7 mouse cellular contexts compared by ENCODE assay signal in genomic region chr10:42583902-42584435, GRCm38 (mm10). TPM values are rescaled to one million over a fixed set of nuclear protein-coding genes. Genes with fewer than 3 reads are reported as not detected.
DNase-seq lines count a peak whose midpoint lies in the region; ATAC-seq and TF ChIP-seq lines count a peak whose summit lies in the region.

No protein-coding gene starts in this region.

- H3K4me2 ChIP-seq in lung, embryonic 15.5 days, result peak overlapping the region; percentile 42
- H3K4me2 ChIP-seq in embryonic facial prominence, embryonic 15.5 days (replicated peaks), result peak overlapping the region; percentile 46
- H3K4me2 ChIP-seq in intestine, postnatal 0 days (replicated peaks; ENCODE audit: low read depth), result peak overlapping the region; percentile 27; the same call in 1 of the 2 replicates
- H3K4me2 ChIP-seq in stomach, embryonic 15.5 days, result peak overlapping the region; percentile 16; the same call in 1 of the 2 replicates

- WGBS in lung, embryonic 15.5 days, result under 1% methylated on average over 32 of the region's 32 CpGs
- under 1% methylated on average over 32 of the region's 32 CpGs for WGBS in embryonic facial prominence, embryonic 15.5 days
- 1% methylated on average over 31 of the region's 32 CpGs for WGBS in intestine, postnatal 0 days
- 2% methylated on average over 32 of the region's 32 CpGs for WGBS in stomach, embryonic 15.5 days

- H3K4me1 ChIP-seq in lung, embryonic 15.5 days, result peaks cover 36% of the 10 kb centered on the region
- H3K4me1 ChIP-seq in embryonic facial prominence, embryonic 15.5 days, result peaks cover 41% of the 10 kb centered on the region
- H3K4me1 ChIP-seq in intestine, postnatal 0 days (replicated peaks; ENCODE audit: control insufficient read depth, insufficient read depth, low read length), result no peaks in the 10 kb centered on the region
- H3K4me1 ChIP-seq in stomach, embryonic 15.5 days, result peaks cover 13% of the 10 kb centered on the region; the same call in 1 of the 2 replicates

- DNase-seq in lung, adult 18-20 months, result no peak
- no peak for DNase-seq in gastrocnemius, postnatal 36 days
- DNase-seq in kidney, postnatal 14 days, result no peak

- H3K27ac ChIP-seq in lung, embryonic 15.5 days, result no peak overlapping the region
- no peak overlapping the region for H3K27ac ChIP-seq in embryonic facial prominence, embryonic 15.5 days (replicated peaks)
- H3K27ac ChIP-seq in intestine, postnatal 0 days (ENCODE audit: low read depth, low read length), result no peak overlapping the region
- no peak overlapping the region for H3K27ac ChIP-seq in stomach, embryonic 15.5 days

- no peak for TF ChIP-seq CTCF in intestine, postnatal 0 days (IDR thresholded peaks at IDR 0.05; ENCODE audit: low read depth)

- intact Hi-C loops in gastrocnemius, postnatal 36 days (cut with DNase I), result no loop called here

- no peak overlapping the region for H3K9ac ChIP-seq in lung, embryonic 15.5 days
- H3K9ac ChIP-seq in embryonic facial prominence, embryonic 15.5 days, result no peak overlapping the region; the same call in 1 of the 2 replicates
- H3K9ac ChIP-seq in intestine, postnatal 0 days (ENCODE audit: low read depth, low read length), result no peak overlapping the region
- H3K9ac ChIP-seq in stomach, embryonic 15.5 days, result no peak overlapping the region

- ATAC-seq in lung, embryonic 15.5 days (ENCODE audit: borderline replicate concordance, extremely low read depth, low FRiP score, low TSS enrichment), result no peak
- no peak for ATAC-seq in embryonic facial prominence, embryonic 15.5 days (ENCODE audit: insufficient number of reproducible peaks, low FRiP score, low TSS enrichment, low read depth)
- no peak for ATAC-seq in intestine, postnatal 0 days
- ATAC-seq in stomach, embryonic 15.5 days (ENCODE audit: insufficient read depth, low FRiP score, low read depth), result no peak

- peak overlapping the region; percentile 18 for H3K4me3 ChIP-seq in lung, embryonic 15.5 days
- peak overlapping the region; percentile 29 for H3K4me3 ChIP-seq in embryonic facial prominence, embryonic 15.5 days (replicated peaks)
- peak overlapping the region; percentile 1; the same call in 1 of the 2 replicates for H3K4me3 ChIP-seq in intestine, postnatal 0 days (ENCODE audit: low read depth, low read length)
- H3K4me3 ChIP-seq in stomach, embryonic 15.5 days (replicated peaks), result peak overlapping the region; percentile 12

- no peaks in the 10 kb centered on the region for H3K9me3 ChIP-seq in lung, embryonic 15.5 days
- H3K9me3 ChIP-seq in embryonic facial prominence, embryonic 15.5 days (replicated peaks), result no peaks in the 10 kb centered on the region
- no peaks in the 10 kb centered on the region for H3K9me3 ChIP-seq in intestine, postnatal 0 days (ENCODE audit: control insufficient read depth)
- H3K9me3 ChIP-seq in stomach, embryonic 15.5 days, result no peaks in the 10 kb centered on the region

- no peaks in the 10 kb centered on the region for H3K36me3 ChIP-seq in lung, embryonic 15.5 days
- H3K36me3 ChIP-seq in embryonic facial prominence, embryonic 15.5 days, result no peaks in the 10 kb centered on the region
- H3K36me3 ChIP-seq in intestine, postnatal 0 days (ENCODE audit: control insufficient read depth, insufficient read depth), result no peaks in the 10 kb centered on the region
- no peaks in the 10 kb centered on the region for H3K36me3 ChIP-seq in stomach, embryonic 15.5 days

- H3K27me3 ChIP-seq in lung, embryonic 15.5 days, result peaks cover 97% of the 10 kb centered on the region
- peaks cover 96% of the 10 kb centered on the region for H3K27me3 ChIP-seq in embryonic facial prominence, embryonic 15.5 days
- H3K27me3 ChIP-seq in intestine, postnatal 0 days (replicated peaks; ENCODE audit: control insufficient read depth, insufficient read depth, low read length), result peaks cover 90% of the 10 kb centered on the region
- peaks cover 95% of the 10 kb centered on the region for H3K27me3 ChIP-seq in stomach, embryonic 15.5 days (replicated peaks)

RNA-seq across cellular contexts. Expression of gene Ostm1, which starts 0.3 kb away (rescaled TPM):
- polyA plus RNA-seq in lung, embryonic 15.5 days (2015; fragmentation: Nextera tagmentation; extraction: Ambion mirVana), result 12.4 and 13.8 TPM in 2 replicates
- 12.9 and 14.9 TPM in 2 replicates for polyA plus RNA-seq in embryonic facial prominence, embryonic 15.5 days (2015; fragmentation: Nextera tagmentation; extraction: Ambion mirVana)
- polyA plus RNA-seq in intestine, postnatal 0 days (2015; fragmentation: Nextera tagmentation; extraction: Ambion mirVana), result 25.4 and 29.1 TPM in 2 replicates
- 13.0 and 13.2 TPM in 2 replicates for polyA plus RNA-seq in stomach, embryonic 15.5 days (2015; fragmentation: Nextera tagmentation; extraction: Ambion mirVana)
- total RNA-seq in gastrocnemius, postnatal 36 days (2021), result 10 to 100 TPM; 19.3 to 19.5 TPM

RNA-seq across cellular contexts. Expression of gene Nr2e1, which starts 0.5 kb away (rescaled TPM):
- not detected in 2 replicates for polyA plus RNA-seq in lung, embryonic 15.5 days (2015; fragmentation: Nextera tagmentation; extraction: Ambion mirVana)
- 1.7 and 1.8 TPM in 2 replicates for polyA plus RNA-seq in embryonic facial prominence, embryonic 15.5 days (2015; fragmentation: Nextera tagmentation; extraction: Ambion mirVana)
- not detected in 2 replicates for polyA plus RNA-seq in intestine, postnatal 0 days (2015; fragmentation: Nextera tagmentation; extraction: Ambion mirVana)
- 0.14 TPM in 1 of 2 replicates, not detected in the other for polyA plus RNA-seq in stomach, embryonic 15.5 days (2015; fragmentation: Nextera tagmentation; extraction: Ambion mirVana)
- not detected for total RNA-seq in gastrocnemius, postnatal 36 days (2021)
